32 mouse cellular contexts compared by ENCODE assay signal in the genomic region with DNA sequence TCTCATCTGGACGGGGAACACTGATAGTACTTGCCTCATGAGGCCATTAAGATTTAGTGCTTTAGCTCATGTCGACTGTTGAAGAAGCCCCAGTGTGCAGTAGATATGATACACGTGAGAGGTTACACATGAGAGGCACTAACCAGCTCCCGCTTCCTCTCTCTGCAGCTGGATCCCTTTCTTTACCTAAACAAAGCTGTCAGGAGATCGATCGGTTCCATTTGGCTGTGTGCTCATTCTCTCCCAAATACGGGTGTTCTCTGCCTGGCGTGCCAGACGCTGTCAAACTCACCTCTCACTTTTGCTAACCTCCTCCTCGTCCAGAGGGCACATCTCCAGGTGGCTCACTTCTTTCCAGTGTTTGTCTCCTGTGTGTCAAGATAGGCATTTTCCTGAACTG.
A peak's percentile ranks its signal among the peaks of the same experiment; 100 is the strongest.
DNase-seq lines count a peak whose midpoint lies in the region; ATAC-seq and TF ChIP-seq lines count a peak whose summit lies in the region.
"Had no signal": no experiment of that assay in that cellular context is flagged by ENCODE, and none has a peak within 500 bp of the region (broad histone marks: within the 10 kb centered on the region; RNA-seq: fewer than 3 reads in every experiment).

No protein-coding gene starts in this region.

- no peak overlapping the region for H3K4me3 ChIP-seq in intestine, embryonic 14.5 days (ENCODE audit: low read depth, low read length)
- H3K4me3 ChIP-seq in intestine, postnatal 0 days (ENCODE audit: low read depth, low read length), result no peak overlapping the region
- no peak overlapping the region for H3K4me3 ChIP-seq in neural tube, embryonic 15.5 days (replicated peaks)
- H3K4me3 ChIP-seq: embryonic facial prominence, embryonic 12.5 days; gastrocnemius, adult 2 months; heart, embryonic 13.5 days; layer of hippocampus, adult 2 months; left cerebral cortex, adult 2 months; limb, embryonic 13.5 days; liver, embryonic 13.5 days had no signal

- H3K4me2 ChIP-seq in intestine, embryonic 14.5 days (ENCODE audit: low read length), result peak overlapping the region; percentile 5; the same call in 1 of the 2 replicates
- H3K4me2 ChIP-seq in intestine, postnatal 0 days (replicated peaks; ENCODE audit: low read depth), result no peak overlapping the region
- H3K4me2 ChIP-seq in neural tube, embryonic 15.5 days, result no peak overlapping the region
- H3K4me2 ChIP-seq: embryonic facial prominence, embryonic 12.5 days; heart, embryonic 13.5 days; hindbrain, embryonic 14.5 days; limb, embryonic 13.5 days; liver, embryonic 13.5 days had no signal

- no peaks in the 10 kb centered on the region for H3K27me3 ChIP-seq in intestine, embryonic 14.5 days (replicated peaks; ENCODE audit: control insufficient read depth, insufficient read depth, low read length)
- no peaks in the 10 kb centered on the region for H3K27me3 ChIP-seq in intestine, postnatal 0 days (replicated peaks; ENCODE audit: control insufficient read depth, insufficient read depth, low read length)
- H3K27me3 ChIP-seq in neural tube, embryonic 15.5 days (replicated peaks), result no peaks in the 10 kb centered on the region
- H3K27me3 ChIP-seq: embryonic facial prominence, embryonic 12.5 days; heart, embryonic 13.5 days; limb, embryonic 13.5 days; liver, embryonic 13.5 days; Patski had no signal

- H3K9me3 ChIP-seq in intestine, embryonic 14.5 days (ENCODE audit: control insufficient read depth, low read length), result no peaks in the 10 kb centered on the region
- no peaks in the 10 kb centered on the region for H3K9me3 ChIP-seq in intestine, postnatal 0 days (ENCODE audit: control insufficient read depth)
- H3K9me3 ChIP-seq in neural tube, embryonic 15.5 days (replicated peaks), result no peaks in the 10 kb centered on the region
- H3K9me3 ChIP-seq: embryonic facial prominence, embryonic 12.5 days; heart, embryonic 13.5 days; limb, embryonic 13.5 days; liver, embryonic 13.5 days had no signal

- DNase-seq in intestine, embryonic 14.5 days (ENCODE audit: low spot score), result no peak
- DNase-seq in lung, adult 18-20 months, result peak; percentile 7 to 15
- DNase-seq in lung, postnatal 14 days, result no peak
- no peak for DNase-seq in neural tube, embryonic 10.5 days (ENCODE audit: extremely low spot score, low spot score)
- no peak for DNase-seq in left cerebral cortex, adult 9 months (ENCODE audit: low spot score in 2 of 2)
- DNase-seq in adrenal gland, adult (ENCODE audit: inconsistent age in 2 of 2, low spot score in 1 of 2), result no peak
- DNase-seq: adrenal gland, postnatal 14 days; cerebellum, adult 11-12 months; cerebellum, adult 9-11 months; embryo, embryonic 11 days; gastrocnemius, adult 2 months; gastrocnemius, postnatal 36 days; heart, postnatal 10 days; kidney, adult 18-20 months; kidney, postnatal 25 days; liver, embryonic 13.5 days; midbrain, embryonic 14.5 days; right cerebral cortex, adult 18-20 months; right cerebral cortex, postnatal 4 days; thymus, adult 18-20 months; thymus, postnatal 25 days had no signal

- H3K27ac ChIP-seq in intestine, embryonic 14.5 days (ENCODE audit: low read depth), result no peak overlapping the region
- H3K27ac ChIP-seq in intestine, postnatal 0 days (ENCODE audit: low read depth, low read length), result no peak overlapping the region
- no peak overlapping the region for H3K27ac ChIP-seq in neural tube, embryonic 15.5 days (replicated peaks)
- H3K27ac ChIP-seq: embryonic facial prominence, embryonic 12.5 days; gastrocnemius, adult 2 months; heart, embryonic 13.5 days; hindbrain, embryonic 14.5 days; layer of hippocampus, adult 2 months; left cerebral cortex, adult 2 months; limb, embryonic 13.5 days; liver, embryonic 13.5 days; macrophage had no signal

- ATAC-seq in intestine, embryonic 14.5 days (replicated peaks; ENCODE audit: low FRiP score, low TSS enrichment, low read depth), result no peak
- ATAC-seq in intestine, postnatal 0 days, result no peak
- ATAC-seq in neural tube, embryonic 15.5 days (ENCODE audit: low FRiP score), result 0 out of 2 replicates have a peak, but pooled peaks have one; percentile 33
- ATAC-seq: forebrain, embryonic 14.5 days; Patski had no signal

- no peak overlapping the region for H3K9ac ChIP-seq in intestine, embryonic 14.5 days (ENCODE audit: low read length)
- H3K9ac ChIP-seq in intestine, postnatal 0 days (ENCODE audit: low read depth, low read length), result no peak overlapping the region
- no peak overlapping the region for H3K9ac ChIP-seq in neural tube, embryonic 15.5 days (replicated peaks)
- H3K9ac ChIP-seq: embryonic facial prominence, embryonic 12.5 days; heart, embryonic 13.5 days; hindbrain, embryonic 14.5 days; limb, embryonic 13.5 days; liver, embryonic 13.5 days had no signal

- WGBS in intestine, embryonic 14.5 days, result 29% methylated on average over 10 of the region's 10 CpGs
- WGBS in intestine, postnatal 0 days, result 52% methylated on average over 10 of the region's 10 CpGs
- whole genome bisulfite sequencing in neural tube, embryonic 15.5 days, result 54% methylated on average over 10 of the region's 10 CpGs

- peaks cover 6% of the 10 kb centered on the region; the same call in 1 of the 2 replicates for H3K4me1 ChIP-seq in intestine, embryonic 14.5 days (replicated peaks; ENCODE audit: control insufficient read depth, insufficient read depth, low read length)
- H3K4me1 ChIP-seq in intestine, postnatal 0 days (replicated peaks; ENCODE audit: control insufficient read depth, insufficient read depth, low read length), result no peaks in the 10 kb centered on the region
- peaks cover 4% of the 10 kb centered on the region; the same call in 1 of the 2 replicates for H3K4me1 ChIP-seq in neural tube, embryonic 15.5 days
- H3K4me1 ChIP-seq: embryonic facial prominence, embryonic 12.5 days; heart, embryonic 13.5 days; limb, embryonic 13.5 days; liver, embryonic 13.5 days had no signal

- no peak for TF ChIP-seq CTCF in intestine, postnatal 0 days (IDR thresholded peaks at IDR 0.05; ENCODE audit: low read depth)

- no peaks in the 10 kb centered on the region for H3K36me3 ChIP-seq in intestine, embryonic 14.5 days (ENCODE audit: control insufficient read depth, insufficient read depth, low read length)
- no peaks in the 10 kb centered on the region for H3K36me3 ChIP-seq in intestine, postnatal 0 days (ENCODE audit: control insufficient read depth, insufficient read depth)
- no peaks in the 10 kb centered on the region for H3K36me3 ChIP-seq in neural tube, embryonic 15.5 days
- H3K36me3 ChIP-seq: embryonic facial prominence, embryonic 12.5 days; heart, embryonic 13.5 days; limb, embryonic 13.5 days; liver, embryonic 13.5 days had no signal

Comparison
In these comparisons a context has a peak if more than half of its experiments do, and no peak if none do; other contexts are left out.
1. DNase-seq: peak in lung, adult 18-20 months (2 of 2); none in intestine, embryonic 14.5 days (single experiment), lung, postnatal 14 days (single experiment), neural tube, embryonic 10.5 days (single experiment), left cerebral cortex, adult 9 months (0 of 2) and adrenal gland, adult (0 of 2).